Mouse (Mus musculus) embryo, embryonic 10.5 days (tissue): ENCODE data around the gene Smc6.

Experiments
- DNase-seq: peaks from one replicate; pipeline ENCODE4 v3.0.0-alpha.2; 2015; ENCODE audit warnings: low spot score

Gene Smc6

DNA sequence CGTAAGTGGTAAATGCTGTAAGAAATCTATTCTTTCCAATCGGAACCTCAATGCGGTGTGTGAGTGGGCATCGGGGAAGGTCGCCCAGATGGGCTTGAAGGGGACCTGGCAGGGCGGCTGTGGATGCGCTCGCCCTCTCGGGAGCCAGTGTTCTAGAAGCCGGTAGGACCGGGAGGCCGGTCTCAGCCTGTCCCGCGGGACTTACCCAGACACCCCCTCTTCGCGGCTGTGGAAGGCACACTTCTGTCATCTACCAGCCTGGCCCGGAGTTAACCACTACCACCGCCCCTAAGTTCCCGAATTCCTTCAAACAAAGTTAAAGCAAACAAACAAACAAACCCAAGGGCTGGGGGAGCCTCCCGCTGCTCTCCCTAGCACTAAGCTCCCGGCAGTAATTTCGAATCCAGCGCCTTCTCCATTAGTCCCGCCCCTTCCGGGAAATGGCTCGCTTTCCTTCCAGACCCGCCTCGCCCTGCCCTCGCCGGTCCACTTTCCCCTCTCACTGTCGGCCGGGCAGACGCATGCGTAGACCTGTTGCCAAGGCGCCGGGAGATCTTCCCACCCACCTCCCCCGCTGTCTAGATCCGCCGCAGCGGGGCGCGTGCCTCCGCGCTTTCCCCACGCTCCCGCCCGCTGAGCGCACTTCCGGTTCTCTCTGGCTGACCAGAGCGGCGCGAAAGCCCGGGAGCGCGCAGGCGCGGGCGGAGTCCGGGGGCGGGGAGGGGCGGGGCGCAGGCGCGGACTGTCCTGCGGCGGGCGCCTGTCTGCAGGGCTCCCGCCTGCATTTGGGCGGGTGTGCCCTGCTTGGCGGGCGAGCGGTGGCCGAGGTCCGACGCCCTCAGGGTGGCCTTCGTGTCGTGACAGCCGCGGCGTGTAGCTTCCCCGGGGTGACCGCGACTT is at the start of gene Smc6, which contains the start of gene Gen1:
TSS of gene Smc6 (plus strand) at position 505 of the 900 bp plus-strand sequence.
TSS of gene Gen1 (minus strand) at position 420 of the 900 bp plus-strand sequence.
- peak; percentile 98 for DNase-seq

DNA sequence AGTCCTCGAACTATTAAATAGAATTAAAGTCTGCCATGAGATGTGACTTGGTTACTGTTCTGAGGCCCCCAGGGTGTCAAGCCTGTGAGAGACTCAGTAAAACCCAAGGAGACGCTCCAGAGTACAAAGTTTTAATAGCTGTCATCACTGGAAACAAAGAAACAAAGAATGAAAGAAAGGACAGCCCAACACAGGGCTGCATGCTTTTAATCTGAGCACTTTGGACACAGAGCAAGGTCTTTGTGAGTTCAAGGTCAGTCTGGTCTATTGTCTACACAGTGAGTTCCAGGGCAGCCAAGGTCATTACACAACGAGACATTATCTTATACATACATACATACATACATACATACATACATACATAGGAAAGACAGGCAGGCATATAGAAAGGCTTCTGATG is 49.2 kb upstream of the Smc6 start:
- no peak for DNase-seq

DNA sequence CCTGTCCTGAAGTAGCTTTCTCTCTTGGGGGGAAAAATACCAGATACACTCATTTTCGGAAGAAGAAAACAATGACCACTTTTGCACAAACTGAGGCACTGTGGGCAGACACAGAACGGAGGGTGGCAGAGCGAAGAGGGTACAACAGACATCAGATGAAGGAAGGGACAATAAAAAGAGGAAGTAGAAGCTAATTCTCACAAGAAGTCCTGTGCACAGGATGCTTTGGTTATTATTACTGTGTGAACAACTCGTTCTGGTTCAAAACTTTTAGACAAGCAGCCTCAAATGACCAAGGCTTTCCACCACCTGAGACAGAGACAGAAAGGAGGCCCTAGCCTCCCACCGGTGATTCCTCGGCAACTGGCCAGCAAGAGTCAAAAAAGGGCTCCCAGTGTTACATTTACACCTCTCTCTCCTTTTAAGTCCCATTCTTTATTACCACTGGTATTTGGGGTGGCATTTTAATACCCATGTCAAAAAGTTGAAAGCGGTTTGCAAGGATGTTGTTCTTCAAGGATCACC is 47.9 kb upstream of the Smc6 start:
- DNase-seq: no peak

DNA sequence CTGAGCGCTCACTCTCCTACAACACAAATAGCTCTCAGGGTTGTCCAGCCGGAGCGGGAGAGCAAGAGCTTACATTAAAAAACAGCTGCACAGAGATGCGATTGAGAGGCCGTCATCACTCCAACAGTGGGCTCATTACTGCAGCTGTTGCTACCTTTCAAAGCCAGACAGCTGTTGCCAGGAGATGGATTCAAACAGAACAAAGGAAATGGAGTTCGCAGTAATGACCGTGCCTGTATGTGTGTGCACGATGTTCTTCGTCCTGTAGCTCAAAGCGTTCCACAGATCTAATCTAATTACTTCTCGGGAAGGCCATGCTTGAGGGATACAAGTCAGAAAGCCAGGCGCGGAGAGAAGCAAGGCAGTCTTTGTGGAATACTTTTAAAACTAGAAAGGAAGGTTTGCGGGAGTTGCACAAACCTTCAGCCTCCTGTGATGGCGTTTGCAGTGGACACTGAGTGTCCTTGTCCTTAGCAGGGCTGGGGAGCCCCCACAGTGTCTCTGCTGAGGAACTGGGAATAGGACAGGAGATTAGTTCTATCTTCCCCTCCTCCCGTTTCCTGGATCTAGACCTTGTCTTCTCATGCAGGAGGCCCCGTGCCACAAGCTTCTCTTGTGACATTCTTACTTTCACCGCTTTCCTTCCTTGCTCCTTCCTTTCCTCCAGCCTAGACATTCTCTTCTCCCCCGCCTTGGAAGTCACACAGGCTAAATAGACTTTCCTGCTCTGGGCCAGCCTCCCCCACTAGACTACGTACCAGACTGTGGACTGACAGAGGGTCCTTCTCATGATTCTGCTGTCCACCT is 44.0 kb upstream of the Smc6 start:
- DNase-seq: peak; percentile 65

DNA sequence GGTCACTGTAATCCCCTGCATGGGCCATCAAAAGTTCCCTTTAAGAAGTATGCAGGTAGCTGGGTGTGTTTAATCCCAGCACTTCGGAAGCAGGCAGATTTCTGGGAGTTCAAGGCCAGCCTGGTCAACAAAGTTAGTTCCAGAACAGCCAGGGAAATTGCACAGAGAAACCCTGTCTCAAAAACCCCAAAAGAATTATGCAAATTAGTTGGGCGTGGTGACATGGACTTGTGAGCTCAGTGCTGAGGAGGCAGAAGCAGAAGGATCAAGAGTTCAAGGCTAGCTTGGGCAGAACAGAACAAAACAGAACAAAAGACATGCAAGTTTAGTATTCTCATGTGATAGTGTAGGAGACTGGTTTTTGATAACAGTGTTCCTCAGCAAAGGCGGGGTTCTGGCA is 43.1 kb upstream of the Smc6 start:
- no peak for DNase-seq

DNA sequence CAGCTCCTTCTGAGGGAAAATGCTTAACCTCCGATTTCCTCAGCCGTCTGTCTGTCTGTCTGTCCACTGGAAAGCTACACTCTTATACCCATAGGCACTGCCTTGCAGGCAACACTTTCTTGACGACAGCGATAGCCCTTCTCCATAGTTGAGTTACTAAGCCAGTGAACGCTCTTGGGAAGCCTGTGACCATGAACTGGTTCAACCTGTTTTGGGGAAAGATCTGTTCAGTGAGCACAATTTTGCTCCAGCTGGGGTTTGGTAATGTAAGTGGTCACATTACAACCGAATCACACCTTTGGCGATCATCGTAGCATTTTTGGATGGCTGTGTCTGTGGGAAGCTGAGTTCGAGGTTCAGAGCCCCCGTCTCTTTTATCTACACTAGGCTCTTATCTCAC is 42.6 kb upstream of the Smc6 start:
- no peak for DNase-seq

DNA sequence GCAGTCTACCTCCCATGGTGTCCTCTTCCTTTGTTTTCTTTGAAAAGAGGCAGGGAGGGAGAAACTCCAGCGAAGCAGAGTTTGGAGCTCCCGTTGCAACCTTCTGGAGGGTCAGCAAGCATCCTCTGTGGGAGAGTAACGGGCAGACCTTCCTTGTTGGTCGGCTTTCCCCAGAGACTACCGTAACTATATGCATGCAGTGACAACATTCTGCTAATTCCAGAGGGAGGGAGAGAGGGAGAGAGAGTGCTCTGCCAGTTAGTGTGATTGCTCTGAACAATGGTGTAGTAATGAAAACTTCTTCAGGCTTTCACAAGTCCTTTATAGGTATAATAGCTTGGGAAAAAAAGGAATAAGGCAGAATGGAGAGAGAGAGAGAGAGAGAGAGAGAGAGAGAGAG is 41.0 kb upstream of the Smc6 start:
- DNase-seq: peak; percentile 18

DNA sequence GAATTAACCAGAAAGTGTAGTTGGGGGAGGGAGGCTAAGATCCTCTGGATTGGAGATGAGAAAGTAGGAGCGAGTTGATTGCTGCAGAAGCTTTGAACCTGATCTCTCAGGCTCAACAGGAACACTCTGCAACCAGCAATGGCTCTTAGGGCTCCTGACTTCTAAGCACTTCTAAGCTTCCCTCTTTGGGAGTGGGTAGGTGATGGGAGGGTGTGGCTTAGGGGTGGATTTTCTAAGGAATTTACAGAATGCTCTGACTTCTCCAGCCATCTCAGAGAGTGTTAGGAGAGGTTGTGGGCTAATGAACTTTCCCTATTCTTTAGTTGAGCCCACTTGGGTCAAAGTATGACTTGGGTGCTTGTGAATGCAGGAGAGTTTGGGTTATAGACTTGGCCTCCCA is 39.6 kb upstream of the Smc6 start:
- no peak for DNase-seq

DNA sequence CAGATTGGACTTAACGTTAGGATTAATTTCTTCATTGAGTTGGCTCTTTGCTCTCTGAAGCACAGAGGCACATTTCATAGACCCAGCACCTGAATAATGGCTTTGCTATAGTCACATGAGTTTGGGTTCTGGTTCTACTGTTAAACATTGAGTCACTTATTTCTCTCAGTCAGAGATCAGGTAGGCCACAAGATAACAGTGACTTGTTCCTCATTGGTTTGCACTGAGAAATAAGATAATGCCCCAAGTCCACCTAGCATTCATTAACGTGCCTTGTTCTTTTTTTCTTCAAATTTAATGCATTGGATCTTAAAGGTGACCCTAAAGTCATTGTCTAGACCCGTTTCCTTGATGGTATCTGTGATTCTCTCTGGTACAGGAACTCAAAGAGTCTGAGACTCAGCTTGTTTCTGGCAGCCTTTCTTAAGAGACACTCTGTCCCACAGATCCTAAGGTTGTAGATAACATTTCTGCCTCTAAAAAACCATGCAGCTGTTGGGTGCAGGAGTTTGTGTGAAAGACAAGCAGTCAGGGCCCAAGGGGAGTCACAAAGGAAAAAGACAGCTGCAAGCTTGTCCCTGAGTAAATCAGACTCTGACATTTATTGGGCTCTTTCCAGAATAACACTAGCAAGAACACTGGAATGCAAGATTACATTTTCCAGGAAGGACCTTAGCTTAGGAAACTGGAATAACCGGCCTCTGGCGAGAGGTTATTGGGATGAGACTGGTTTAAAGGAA is 39.0 kb upstream of the Smc6 start:
- no peak for DNase-seq

DNA sequence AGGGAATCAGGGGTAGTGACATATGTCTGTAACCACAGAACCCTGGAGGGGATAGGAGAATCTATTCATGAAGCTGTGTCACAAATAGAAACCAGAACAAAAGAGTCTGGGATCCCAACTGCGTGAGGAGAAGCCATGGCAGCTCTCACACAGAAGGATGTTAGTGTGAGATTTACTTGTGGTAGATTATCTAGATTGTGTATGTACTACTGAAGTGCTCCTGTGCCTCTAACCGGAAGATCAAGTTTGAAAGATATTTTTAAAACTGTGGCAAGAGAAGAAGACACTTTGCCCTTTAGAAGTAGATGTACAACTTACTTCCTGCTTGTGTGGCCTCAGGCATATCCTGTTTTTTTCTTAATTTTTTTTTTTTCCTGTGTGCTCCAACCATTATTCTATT is 35.4 kb upstream of the Smc6 start:
- no peak for DNase-seq

DNA sequence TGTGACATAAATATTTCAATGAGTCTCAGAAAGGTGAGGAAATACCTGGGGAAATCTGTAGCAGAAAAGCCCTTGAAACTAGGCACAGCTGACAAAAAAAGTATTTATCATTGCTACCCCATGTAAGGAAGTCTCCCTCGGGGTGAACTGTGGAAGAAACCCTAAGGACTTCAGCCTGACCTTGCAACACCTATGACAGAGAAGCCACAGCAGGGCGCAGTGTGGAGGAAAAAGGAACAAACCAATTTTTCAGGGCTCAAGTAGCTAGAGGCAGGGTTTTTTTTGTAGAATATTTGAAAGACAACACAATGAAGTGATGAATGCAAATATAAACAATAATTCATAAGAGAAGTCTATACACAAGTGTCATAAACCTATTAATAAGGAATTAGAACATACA is 29.7 kb upstream of the Smc6 start:
- DNase-seq: no peak

DNA sequence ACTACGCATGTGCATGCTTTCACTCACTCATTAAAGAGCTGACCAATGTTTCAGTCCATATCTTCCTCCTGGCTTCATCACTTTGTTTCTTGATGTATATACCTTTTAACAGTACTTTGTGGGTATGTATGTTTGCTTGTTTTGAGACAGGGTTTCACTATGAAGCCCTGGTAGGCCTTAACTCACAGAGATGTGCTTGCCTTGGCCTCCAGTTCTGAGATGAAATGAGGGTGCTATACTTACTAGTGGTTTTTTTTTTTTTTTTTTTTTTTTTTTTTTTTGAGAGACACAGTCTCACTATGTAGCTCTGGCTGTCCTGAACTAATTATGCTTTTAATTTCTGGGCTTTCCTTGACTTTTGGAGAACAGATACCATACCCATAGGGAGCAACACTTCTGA is 18.2 kb upstream of the Smc6 start:
- DNase-seq: no peak

DNA sequence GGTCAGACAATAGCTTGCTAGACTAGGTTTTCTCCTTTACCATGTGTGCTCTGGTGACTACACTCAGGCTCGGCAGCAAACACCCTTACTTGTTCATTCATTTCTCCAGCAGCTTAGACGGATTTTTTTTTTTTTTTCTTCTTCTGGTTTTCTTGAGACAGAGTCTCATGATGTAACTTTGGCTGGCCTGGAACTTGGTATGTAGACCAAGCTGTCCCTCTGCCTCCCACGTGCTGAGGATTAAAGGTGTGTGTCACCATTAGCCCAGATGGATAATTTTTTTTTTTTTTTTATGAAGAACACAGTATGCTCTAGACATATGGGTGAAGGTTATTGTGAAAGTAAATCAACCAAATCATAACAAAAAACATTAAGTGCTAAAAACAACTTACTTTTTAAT is 15.4 kb upstream of the Smc6 start:
- DNase-seq: no peak

DNA sequence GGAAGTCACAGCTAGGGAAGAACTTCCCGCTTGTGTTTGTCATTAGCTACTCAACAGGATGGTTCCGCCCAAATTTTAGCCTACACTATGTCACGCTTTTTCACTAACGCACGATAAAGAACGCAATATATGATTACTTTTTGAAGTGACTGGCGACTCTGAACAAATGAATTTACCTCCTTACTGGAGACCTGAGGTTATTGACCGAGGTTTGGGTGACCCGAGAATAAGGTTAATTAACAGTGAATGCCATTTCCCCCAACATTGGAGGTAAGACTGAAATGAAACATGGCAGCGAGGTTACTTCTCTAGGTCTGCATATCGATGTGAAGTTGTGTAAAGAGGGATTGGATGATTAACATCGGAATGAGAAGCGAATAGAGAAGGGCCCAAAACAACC is 791 bp upstream of the Smc6 start:
- DNase-seq: peak; percentile 53

DNA sequence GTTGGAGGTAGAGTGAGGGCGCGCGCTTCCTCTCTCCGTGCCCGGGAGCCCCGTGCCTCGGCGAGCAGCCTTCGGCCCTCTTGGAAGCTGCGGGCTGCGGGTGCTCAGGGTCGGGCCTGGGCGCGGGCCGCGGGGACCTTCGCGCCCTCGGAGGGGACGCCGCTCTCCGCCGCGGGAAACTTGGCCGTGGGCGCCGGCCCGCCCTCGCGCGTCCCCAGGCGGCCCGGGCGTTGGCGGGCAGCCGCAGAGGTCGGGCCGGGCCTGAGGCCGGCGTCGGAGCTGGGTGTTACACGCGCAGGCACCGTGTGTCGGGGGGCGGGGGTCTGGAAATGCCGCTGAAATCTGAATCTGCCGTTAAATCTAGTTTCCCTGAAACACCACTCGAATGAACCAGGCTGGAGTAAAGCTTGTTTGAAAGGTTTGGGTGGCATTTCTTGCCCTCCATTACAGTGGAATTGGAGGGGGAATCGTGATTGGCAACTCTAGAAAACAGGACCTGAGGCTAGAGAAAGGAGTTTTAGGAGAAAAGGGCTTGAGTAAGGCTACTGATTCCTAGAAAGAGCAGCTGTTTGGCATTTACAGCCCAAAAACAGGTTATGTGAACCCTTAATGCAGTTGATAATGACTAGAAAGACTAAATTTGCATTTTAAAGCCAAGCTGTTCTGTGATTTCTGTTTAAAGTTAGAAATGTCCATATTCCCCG is 748 bp downstream of the Smc6 start:
- DNase-seq: peak; percentile 63

DNA sequence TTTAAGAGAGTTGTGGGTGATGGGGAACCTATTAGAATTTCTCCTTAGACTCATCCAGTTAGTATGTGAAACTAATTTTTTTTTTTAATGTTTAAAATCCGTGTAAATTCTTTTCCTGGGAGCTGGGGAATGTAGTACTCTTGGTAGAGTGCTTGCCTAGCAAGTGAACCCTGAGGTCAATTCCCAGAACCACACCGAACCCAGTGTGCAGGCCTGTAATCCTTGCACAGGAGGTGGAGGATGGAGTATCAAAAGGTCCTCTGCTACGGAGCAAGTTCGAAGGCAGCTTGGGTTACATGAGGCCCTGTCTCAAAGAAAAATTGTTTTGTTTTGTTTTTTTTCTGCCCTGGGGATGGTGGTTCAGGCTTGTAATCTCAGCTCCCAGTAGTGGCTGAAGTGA is 1.3 kb downstream of the Smc6 start:
- DNase-seq: peak; percentile 36

DNA sequence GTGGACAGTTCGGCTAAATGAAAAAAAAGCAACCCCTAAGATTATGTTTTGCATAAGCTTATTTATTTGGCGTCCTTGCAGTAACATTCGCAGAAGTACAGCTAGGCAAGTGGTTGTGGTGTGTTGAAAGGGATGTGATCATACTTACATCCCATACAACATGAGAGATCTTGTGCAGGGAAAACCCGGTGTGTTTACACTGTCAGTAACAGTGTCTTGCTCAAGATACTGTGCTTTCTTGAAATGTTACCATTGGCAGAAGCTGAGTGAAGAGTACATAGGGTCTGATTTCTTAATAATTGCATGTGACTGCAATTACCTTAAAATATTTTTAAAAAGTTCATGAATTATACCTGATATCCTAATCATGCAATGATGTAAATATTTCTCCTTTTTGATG is 6.9 kb downstream of the Smc6 start:
- no peak for DNase-seq

DNA sequence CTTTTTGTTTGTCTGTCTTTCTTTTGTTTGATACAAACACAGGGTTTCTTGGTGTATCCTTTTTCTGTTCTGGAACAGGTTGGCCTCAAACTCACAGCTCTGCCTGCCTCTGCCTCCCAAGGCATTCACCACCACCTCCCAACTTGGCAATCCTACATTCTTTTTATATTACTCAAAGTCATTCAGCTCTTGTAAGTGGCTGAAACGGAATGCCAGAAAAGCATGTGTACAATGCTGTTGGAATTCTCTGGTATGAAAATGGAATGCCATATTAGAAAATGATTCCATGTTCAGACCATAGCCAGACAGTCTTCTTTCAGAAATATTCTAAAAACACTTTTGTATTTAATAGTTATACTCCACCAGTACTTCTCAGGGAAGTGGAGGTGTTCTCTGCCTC is 7.5 kb downstream of the Smc6 start:
- no peak for DNase-seq

DNA sequence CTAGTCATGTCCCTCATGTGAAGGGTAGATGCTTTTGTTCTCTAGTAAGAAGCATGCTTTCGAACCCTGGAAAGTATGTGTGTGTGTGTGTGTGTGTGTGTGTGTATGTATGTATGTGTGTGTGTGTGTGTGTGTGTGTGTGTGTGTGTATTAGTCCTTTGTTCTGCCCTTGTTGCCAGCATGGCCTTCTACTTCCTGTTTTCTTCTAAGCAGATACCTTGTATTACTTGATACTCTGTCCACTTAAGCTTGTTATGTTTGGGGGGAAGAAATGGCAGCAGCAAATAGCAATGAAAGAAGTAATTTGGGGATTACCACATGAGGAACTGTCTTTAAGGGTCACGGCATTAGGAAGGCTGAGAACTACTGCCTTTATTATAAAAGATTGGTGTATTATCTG is 10.9 kb downstream of the Smc6 start:
- DNase-seq: no peak

DNA sequence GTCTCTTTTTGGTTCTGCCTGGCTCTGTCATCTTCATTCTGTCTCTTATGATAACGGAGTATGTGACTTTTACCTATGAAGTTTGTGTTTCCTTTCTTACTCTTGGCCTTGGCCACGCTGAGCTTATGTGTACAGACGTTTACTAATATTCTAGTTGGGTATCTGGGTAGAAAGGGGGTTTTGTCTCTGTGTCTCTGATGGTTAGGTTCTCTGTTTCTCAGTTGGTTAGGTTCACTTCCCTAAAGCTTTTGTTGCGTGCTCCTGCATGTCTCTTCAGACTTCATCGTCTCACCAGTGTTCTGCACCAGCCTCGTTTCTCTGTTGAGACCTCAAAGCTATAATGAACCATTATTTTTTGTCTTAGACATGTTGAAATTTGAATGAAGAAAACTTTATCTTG is 11.5 kb downstream of the Smc6 start:
- DNase-seq: no peak

DNA sequence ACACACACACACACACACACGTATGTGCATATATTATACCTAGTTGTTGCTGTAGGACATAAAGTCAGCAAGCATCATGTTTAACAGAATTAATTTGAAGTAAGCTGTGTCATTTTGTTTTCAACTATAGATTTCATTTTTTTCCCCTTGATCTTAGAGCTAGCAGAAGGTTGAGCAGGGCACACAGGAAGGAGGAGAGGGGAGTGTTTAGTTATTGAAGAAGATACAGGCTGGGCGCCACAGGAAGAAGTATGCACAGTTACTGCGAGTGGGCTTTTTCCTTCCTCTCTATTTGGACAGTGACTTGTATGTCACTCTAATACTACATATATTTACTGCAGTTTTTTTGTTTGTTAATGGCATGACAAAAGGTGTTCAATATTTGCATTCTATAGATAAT is 14.2 kb downstream of the Smc6 start:
- no peak for DNase-seq

DNA sequence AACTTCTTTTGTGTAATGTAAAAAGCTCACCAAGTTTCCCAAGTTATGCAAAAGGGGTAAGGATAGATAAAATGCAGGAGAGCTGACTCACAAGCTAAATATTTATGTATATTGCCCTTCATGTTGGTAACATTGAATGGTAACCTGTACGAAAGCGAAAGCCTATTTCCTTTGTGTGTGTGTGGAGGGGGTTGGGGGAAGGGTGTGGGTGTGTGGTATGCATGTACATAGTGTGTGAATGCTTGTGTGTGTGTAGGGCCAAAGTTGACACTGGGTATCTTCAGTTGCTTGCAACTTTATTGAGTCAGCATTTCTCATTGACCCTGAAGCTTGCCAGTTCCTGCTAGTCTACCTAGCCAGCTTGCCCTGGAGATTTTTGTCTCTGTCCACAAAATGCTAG is 15.9 kb downstream of the Smc6 start:
- DNase-seq: no peak
